Mouse (Mus musculus) frontal cortex, adult 2 months (tissue): Measurements from ENCODE around the gene Cnst. TPM values are rescaled to one million over a fixed set of nuclear protein-coding genes. Genes with fewer than 3 reads are reported as not detected.

ENCODE experiments used
- polyA plus RNA-seq: library from polyadenylated mRNA; depleted of rRNA; stranded (reverse); fragments of >200 nt; gene quantifications from 2 replicates; pipeline ENCODE4 v1.2.3, GENCODE M21; 2012; rRNA removed

Cnst gene
- polyA plus RNA-seq, 1 experiment = 26.5 TPM

Other genes starting within 250 kb of the Cnst start
- 14.9 and 16.8 TPM in 2 replicates for gene Smyd3, start 28.3 kb upstream of the Cnst start, polyA plus RNA-seq
- gene Tfb2m, start 103 bp upstream of the Cnst start, polyA plus RNA-seq = 20.3 and 22.2 TPM in 2 replicates
- 76.6 and 90.6 TPM in 2 replicates for gene Sccpdh, start 121.8 kb downstream of the Cnst start, polyA plus RNA-seq
- 0.04 and 0.12 TPM in 2 replicates for gene Kif28, start 198.9 kb downstream of the Cnst start, polyA plus RNA-seq